Mouse (Mus musculus) adrenal gland (tissue): Measurements from ENCODE around the gene Vangl1.

ENCODE experiments used
- intact Hi-C: fragments of 180-260 bp; cut with DNase I; formaldehyde crosslinking; loops from one replicate; pipeline ENCODE4 v1.15.1; 2025

The Vangl1 gene

GRCm38 (mm10) chr3:102199226-102199625, 5.3 kb downstream of the Vangl1 start:
- intact Hi-C loops: no loop called here

DNA sequence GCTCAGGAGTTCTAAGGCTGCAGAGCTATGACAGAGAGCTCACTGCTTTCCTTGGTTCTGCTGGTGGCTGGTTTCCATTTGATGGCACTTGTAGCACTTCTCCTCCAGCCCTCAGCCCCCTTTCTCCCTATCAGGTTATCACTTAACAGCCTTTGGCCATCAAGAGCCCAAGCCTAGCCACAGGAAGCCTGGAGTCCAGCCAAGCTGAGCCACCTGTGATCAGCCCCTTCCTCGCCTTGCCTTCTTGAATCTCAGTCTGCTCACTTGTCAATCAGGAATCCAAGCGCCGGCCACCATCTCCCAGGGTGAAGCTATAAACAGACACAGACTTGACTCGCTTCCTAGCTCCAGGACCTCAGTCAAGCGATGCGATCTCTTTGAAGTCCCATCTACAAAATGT, 6.0 kb downstream of the Vangl1 start:
- intact Hi-C loops: no loop called here

DNA sequence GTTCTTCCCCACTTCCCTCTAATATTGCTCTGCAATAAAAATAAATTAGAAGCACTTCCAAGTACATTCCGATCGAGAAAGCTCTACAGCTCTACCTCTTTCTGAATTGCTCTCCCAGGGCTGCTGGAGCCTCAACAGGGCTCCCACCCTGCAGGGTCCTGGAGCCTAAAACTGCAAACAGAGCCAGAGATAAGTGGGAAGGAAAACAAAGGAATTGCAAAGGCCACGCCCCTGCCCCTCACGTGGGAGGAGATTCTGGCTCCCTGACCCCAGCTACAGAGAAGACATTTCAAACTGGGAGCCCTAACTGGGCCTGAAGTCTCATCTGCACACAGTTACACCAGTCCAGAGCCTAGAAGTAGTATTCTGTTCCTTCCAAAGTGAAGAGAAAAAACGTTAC, 6.7 kb downstream of the Vangl1 start:
- intact Hi-C loops: no loop called here

- intact Hi-C loops: no loop called here
Measured at GRCm38 (mm10) chr3:102197152-102197551, 7.3 kb downstream of the Vangl1 start.

- intact Hi-C loops: no loop called here
Measured at GRCm38 (mm10) chr3:102196166-102196565, 8.3 kb downstream of the Vangl1 start.

GRCm38 (mm10) chr3:102195762-102196161, 8.7 kb downstream of the Vangl1 start:
- intact Hi-C loops: no loop called here

- intact Hi-C loops: no loop called here
Measured at GRCm38 (mm10) chr3:102194291-102195051, 10.0 kb downstream of the Vangl1 start.

- intact Hi-C loops: no loop called here
Measured at GRCm38 (mm10) chr3:102193488-102194290, 10.8 kb downstream of the Vangl1 start.

DNA sequence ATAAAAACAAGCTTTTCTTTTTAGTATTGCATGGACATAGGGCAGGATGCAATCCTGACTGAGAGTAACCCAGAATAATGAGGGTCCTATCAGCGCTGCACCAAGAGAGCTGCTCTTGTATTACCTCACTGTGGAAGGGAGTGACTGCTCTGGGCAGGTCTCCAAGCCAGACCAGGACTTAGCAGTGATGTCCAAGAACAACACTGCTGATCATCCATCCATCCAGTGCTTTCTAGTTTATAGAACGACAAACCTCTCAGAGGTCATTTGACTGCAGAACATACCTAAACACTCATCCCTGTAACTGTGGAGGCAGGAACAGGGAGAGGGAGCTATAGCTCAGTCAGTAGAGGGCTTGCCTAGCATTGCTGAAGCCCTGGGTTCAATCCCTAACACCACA, 11.9 kb downstream of the Vangl1 start:
- intact Hi-C loops: no loop called here

DNA sequence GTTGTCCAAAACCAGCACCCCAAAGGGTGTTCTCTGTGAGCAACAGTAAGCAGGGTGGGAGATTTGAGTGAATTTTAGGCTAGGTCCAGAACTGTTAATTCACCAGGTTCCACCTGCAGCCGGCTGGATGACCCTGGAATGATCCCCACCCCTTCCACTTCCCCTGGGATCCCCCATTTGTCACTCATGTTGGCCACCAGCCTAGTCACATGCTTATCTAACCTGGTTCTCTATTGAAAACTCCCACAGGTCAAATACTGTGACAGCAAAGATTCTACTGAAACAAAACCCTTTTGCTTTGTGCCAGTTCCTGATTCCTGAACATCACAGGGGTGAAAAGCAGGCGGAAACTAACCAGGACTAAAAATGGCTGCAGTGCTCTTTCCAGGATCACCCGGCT, 12.9 kb downstream of the Vangl1 start:
- intact Hi-C loops: no loop called here

- intact Hi-C loops: no loop called here
Measured at GRCm38 (mm10) chr3:102190642-102191041, 13.9 kb downstream of the Vangl1 start.

- intact Hi-C loops: no loop called here
Measured at GRCm38 (mm10) chr3:102190015-102190414, 14.5 kb downstream of the Vangl1 start.

DNA sequence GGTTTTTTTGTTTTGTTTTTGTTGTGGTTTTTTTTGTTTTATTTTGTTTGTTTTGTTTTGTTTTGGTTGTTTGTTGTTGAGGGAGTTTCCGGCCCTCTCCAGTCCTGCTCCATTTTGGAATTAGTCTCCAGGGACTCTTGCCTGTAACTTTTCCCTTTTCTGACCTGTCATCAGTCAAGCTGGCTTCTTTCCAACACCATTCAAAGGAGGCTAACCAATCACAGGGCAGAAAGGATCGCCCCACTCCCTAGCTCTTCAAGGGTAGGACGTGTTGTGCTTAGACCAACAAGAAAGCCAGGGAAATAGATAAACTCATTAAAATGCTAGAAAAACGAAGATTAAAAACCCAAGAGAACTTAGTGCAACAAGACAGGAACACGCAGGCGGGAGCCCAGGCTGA, 15.5 kb downstream of the Vangl1 start:
- intact Hi-C loops: no loop called here

DNA sequence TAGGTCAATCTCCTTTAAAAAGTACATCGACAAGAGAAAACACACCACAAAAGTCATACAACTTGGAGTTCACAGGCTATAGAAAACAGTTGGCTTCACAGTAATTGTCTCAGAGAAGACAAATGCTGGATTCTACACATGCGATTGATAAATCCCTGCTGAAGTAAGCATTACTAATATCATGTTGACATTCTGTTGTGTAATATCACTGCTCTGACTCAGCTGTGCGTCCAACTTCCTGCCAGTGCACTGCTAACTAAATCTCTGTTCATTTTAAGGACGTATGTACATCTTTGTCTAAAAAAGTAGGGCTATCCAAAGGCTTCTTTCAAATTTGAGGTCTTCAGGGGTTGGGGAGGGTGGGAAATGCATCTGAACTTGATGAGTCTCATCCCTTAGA, 17.1 kb downstream of the Vangl1 start:
- intact Hi-C loops: no loop called here

DNA sequence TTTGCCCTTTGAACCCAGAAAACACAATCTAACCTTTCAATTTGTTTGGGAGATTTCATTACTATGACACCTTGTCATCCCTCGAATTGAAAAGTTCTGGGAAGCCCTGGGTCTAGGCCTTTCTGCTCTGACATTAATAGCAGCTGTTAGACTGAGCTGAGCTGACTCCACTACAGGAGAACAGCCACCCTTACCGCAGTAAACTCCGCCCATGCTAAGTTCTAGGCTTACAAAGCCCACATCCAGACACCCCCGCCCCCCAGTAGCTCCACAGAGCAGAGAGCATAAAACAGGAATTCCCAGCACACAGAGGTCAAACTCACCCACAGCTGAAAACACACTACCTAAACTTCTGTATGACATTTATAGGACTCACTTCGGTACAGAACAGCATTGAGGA, 19.8 kb downstream of the Vangl1 start:
- intact Hi-C loops: no loop called here

- intact Hi-C loops: no loop called here
Measured at GRCm38 (mm10) chr3:102182601-102183000, 21.9 kb downstream of the Vangl1 start.

DNA sequence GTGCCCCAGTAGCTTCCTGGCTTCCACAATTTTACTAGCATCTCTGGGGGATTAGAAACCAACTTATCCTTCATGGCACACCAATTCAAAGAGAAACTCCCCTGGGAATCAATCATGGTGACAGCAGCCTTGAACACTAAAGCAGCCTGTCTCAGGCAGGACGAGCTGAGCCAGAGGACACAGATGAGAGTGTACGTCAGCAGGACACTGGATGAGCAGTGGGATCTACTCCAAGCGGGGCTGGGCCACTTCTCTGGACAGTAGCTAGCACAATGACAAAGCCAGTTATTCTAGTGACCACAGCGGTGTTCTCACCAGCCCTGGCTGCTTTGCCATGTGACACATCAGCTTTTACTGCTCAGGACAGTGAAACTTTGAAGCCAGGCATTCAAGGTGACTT, 23.3 kb downstream of the Vangl1 start:
- intact Hi-C loops: no loop called here

GRCm38 (mm10) chr3:102180746-102181145, 23.7 kb downstream of the Vangl1 start:
- intact Hi-C loops: no loop called here

DNA sequence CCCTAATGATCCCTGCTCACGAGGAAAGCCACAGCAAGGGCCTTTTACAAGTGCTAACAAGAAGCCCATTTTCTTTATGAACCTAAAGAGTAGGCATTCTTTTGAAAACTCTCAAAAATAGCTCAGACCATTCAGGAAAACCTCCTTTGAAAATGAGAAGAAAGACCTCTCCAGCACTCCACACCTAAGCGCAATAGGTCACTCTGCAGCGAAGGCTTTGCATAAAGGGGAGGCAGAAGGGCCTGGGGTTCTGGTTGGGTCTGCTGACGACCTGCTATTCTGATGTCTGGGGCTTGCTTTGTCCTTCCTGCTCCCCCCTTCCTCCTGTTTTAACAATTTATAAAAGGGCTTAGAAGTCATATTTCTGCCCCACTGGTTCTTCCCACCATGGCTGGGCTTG, 24.6 kb downstream of the Vangl1 start:
- intact Hi-C loops: no loop called here

- intact Hi-C loops: no loop called here
Measured at GRCm38 (mm10) chr3:102177837-102178615, 26.5 kb downstream of the Vangl1 start.

- intact Hi-C loops: no loop called here
Measured at GRCm38 (mm10) chr3:102176116-102176515, 28.4 kb downstream of the Vangl1 start.

- intact Hi-C loops: no loop called here
Measured at GRCm38 (mm10) chr3:102175701-102176100, 28.8 kb downstream of the Vangl1 start.
